Mouse (Mus musculus) layer of hippocampus, adult 8-10 months (tissue): Measurements from ENCODE around the gene Gpr162. TPM values are rescaled to one million over a fixed set of nuclear protein-coding genes. Genes with fewer than 3 reads are reported as not detected.
"Not testable (repeated sequence)": the region's sequence is repeated elsewhere in the genome, so short reads cannot be mapped to it uniquely, and the experiment has no call there.

Experiments
- DNase-seq, 2 experiments: peaks; one replicate each; pipeline ENCODE4 v3.0.0; 2022; ENCODE audit warnings: low spot score in 2 of 2
- total RNA-seq, 4 experiments: library from RNA; stranded (reverse); gene quantifications; 2 replicates each; pipeline ENCODE4 v1.2.4; 2022

Gene Gpr162
- total RNA-seq, 4 experiments from 2014 or later, result 171 to 204 (median 183) TPM

DNA sequence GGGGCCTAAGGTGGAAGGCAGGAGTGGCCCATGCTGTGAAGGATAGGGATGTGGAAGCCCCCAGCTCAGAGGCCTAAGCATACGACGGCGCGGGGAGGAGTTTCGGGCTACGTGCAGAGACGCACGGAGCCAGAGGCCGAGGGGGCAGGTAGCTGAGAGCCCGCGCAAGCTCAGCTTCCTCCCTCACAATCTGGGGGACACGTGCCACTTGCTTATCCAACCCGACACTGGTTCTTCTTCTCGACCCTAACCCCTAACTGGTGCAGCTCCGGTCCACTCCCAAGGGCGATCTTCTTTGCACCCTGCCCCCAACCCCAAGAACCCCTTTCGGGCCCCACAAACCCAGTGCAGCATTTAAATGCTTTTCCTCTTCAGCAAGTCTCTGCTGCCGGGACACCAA, 50.3 kb downstream of the Gpr162 start:
- peak in 1 of 2 experiments; percentile 68 for DNase-seq

GRCm38 (mm10) chr6:124812848-124813247, 50.9 kb downstream of the Gpr162 start:
- no peak for DNase-seq

- no peak for DNase-seq
These were observed 51.9 kb downstream of the Gpr162 start for GRCm38 (mm10) chr6:124811701-124812560.

DNA sequence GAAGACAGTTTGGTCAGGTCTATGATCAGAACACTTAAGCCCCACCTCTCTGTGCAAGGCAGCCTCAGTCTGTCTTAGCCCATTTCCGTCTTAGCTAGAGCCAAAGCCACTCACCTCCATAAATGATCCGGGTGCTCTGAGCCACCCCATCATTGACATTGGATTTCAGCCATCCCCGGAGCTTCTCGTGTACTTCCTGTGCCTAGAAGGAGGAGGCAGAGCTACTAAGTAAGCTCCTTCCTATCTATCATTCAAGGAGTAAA, 52.4 kb downstream of the Gpr162 start:
- no peak for DNase-seq

DNA sequence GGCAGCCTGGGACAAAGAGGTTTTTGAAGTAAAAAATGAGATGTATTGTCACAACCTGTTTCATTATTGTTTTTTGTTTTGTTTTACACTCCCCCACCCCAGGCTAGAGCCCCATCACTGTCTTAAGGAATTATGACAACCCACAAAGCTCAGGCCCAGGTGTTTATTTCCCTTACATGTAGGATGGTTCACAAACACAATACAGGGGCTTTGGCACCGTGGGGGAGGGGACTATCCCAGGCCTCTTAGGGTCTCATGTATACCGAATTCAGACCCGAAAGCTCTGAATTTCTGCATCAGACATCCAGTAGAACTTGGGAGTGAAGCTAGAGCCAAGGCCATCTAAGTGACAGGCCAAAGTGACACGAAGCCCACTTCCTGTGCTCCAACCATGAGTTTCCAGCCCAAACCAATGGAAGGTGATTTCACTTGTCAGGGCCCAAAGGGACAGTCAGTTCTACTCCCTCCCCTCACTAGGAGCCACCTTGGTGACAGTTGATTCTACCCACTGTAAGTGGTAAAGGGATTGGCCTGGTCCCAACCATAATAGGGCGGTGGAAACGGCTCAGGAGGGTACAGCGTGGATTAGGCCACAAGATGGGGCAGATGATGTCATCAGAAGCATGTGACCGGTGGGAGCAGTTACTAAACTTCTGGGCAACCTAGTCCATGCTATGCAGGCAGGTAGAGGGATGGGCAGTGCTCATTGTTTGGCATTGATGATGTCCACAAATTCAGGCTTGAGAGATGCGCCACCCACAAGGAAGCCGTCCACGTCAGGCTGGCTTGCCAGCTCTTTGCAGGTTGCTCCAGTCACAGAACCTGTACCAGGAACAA, 53.0 kb downstream of the Gpr162 start:
- not testable (repeated sequence) for DNase-seq

- no peak for DNase-seq
These were observed 53.8 kb downstream of the Gpr162 start for GRCm38 (mm10) chr6:124809775-124810538.

DNA sequence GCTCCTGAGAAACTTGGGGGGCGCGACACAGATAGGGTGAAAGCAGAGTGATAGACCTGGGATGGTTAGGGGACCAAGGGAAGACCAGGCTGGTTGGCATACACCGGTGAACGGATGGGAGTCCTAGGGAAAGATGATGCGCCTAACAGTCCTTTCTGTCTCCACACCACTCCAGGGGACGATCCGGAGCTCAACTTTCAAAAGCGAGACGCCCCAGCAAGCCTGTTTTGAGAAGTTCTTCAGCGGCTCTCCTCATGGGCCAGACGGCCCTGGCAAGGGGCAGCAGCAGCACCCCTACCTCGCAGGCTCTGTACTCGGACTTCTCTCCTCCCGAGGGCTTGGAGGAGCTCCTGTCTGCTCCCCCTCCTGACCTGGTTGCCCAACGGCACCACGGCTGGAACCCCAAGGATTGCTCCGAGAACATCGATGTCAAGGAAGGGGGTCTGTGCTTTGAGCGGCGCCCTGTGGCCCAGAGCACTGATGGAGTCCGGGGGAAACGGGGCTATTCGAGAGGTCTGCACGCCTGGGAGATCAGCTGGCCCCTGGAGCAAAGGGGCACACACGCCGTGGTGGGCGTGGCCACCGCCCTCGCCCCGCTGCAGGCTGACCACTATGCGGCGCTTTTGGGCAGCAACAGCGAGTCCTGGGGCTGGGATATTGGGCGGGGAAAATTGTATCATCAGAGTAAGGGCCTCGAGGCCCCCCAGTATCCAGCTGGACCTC, 54.6 kb downstream of the Gpr162 start:
- peak in 1 of 2 experiments; percentile 45 for DNase-seq

Other genes starting within 250 kb of the Gpr162 start
- under 1 TPM; 0.23 to 0.68 (median 0.44) TPM for gene C1s2, start 227.9 kb downstream of the Gpr162 start, total RNA-seq
- 10 to 100 TPM; 24.1 to 38.4 (median 31.4) TPM for gene Lpcat3, start 201.0 kb downstream of the Gpr162 start, total RNA-seq
- gene Emg1, start 151.8 kb downstream of the Gpr162 start, total RNA-seq, result 10 to 100 TPM; 50.1 to 57.2 (median 52.5) TPM
- 100 to 1,000 TPM; 118 to 123 (median 120) TPM for gene Phb2, start 151.6 kb downstream of the Gpr162 start, total RNA-seq
- 10 to 100 TPM in 2 of 4 experiments, 1 to 10 TPM in 2; 2.2 to 24.3 (median 13.4) TPM for gene Ptpn6, start 125.3 kb downstream of the Gpr162 start, total RNA-seq
- gene Grcc10, start 122.6 kb downstream of the Gpr162 start, total RNA-seq, result 100 to 1,000 TPM; 311 to 385 (median 325) TPM
- gene Gm45234, start 108.0 kb downstream of the Gpr162 start, total RNA-seq, result 1 to 10 TPM in 1 of 4 experiments, not detected in 3; 5.1 TPM
- 100 to 1,000 TPM; 138 to 158 (median 147) TPM for gene Atn1, start 107.5 kb downstream of the Gpr162 start, total RNA-seq
- gene Eno2, start 94.3 kb downstream of the Gpr162 start, total RNA-seq, result 1,000 to 10,000 TPM in 3 of 4 experiments, 100 to 1,000 TPM in 1; 993 to 1,113 (median 1,027) TPM
- 1 to 10 TPM; 2.3 to 5.1 (median 3.3) TPM for gene Lrrc23, start 84.3 kb downstream of the Gpr162 start, total RNA-seq
- gene Spsb2, start 55.3 kb downstream of the Gpr162 start, total RNA-seq, result 1 to 10 TPM; 3.1 to 7.0 (median 6.0) TPM
- gene Tpi1, start 49.7 kb downstream of the Gpr162 start, total RNA-seq, result 100 to 1,000 TPM; 782 to 819 (median 789) TPM
- gene Usp5, start 34.5 kb downstream of the Gpr162 start, total RNA-seq, result 100 to 1,000 TPM; 181 to 196 (median 186) TPM
- gene Cdca3, start 34.4 kb downstream of the Gpr162 start, total RNA-seq, result 1 to 10 TPM in 2 of 4 experiments, under 1 TPM in 2; 0.61 to 1.0 (median 0.95) TPM
- under 1 TPM in 2 of 4 experiments, not detected in 2; 0.36 to 0.96 TPM for gene Gnb3, start 23.7 kb downstream of the Gpr162 start, total RNA-seq
- 10 to 100 TPM; 32.2 to 51.8 (median 36.4) TPM for gene P3h3, start 6.2 kb downstream of the Gpr162 start, total RNA-seq
- under 1 TPM in 2 of 4 experiments, not detected in 2; 0.12 to 0.38 TPM for gene Cd4, start 24.2 kb upstream of the Gpr162 start, total RNA-seq
- gene Lag3, start 47.7 kb upstream of the Gpr162 start, total RNA-seq, result 10 to 100 TPM in 2 of 4 experiments, 1 to 10 TPM in 2; 1.6 to 15.6 (median 8.5) TPM
- gene Ptms, start 56.1 kb upstream of the Gpr162 start, total RNA-seq, result 100 to 1,000 TPM; 881 to 936 (median 911) TPM
- 100 to 1,000 TPM; 564 to 596 (median 590) TPM for gene Mlf2, start 67.4 kb upstream of the Gpr162 start, total RNA-seq
- gene Cops7a, start 101.6 kb upstream of the Gpr162 start, total RNA-seq, result 100 to 1,000 TPM; 129 to 152 (median 145) TPM
- gene Pianp, start 132.7 kb upstream of the Gpr162 start, total RNA-seq, result 100 to 1,000 TPM; 115 to 179 (median 146) TPM
- 10 to 100 TPM; 44.6 to 54.5 (median 50.6) TPM for gene Zfp384, start 145.2 kb upstream of the Gpr162 start, total RNA-seq
- 10 to 100 TPM; 50.1 to 63.5 (median 55.4) TPM for gene Ing4, start 175.8 kb upstream of the Gpr162 start, total RNA-seq
- 10 to 100 TPM; 12.8 to 20.9 (median 15.6) TPM for gene Acrbp, start 185.7 kb upstream of the Gpr162 start, total RNA-seq
- gene Lpar5, start 203.9 kb upstream of the Gpr162 start, total RNA-seq, result 1 to 10 TPM in 3 of 4 experiments, under 1 TPM in 1; 0.23 to 3.9 (median 1.9) TPM
- gene Chd4, start 232.0 kb upstream of the Gpr162 start, total RNA-seq, result 100 to 1,000 TPM; 159 to 187 (median 175) TPM